Mouse (Mus musculus): ENCODE data around the gene Tmem260.

GRCm38 (mm10) chr14:48513824-48514493, 68.0 kb downstream of the Tmem260 start:
- no peak for TF ChIP-seq POLR2A (IDR thresholded peaks at IDR 0.05; ENCODE audit: low read depth, low read length)
- no peak for TF ChIP-seq CTCF (IDR thresholded peaks at IDR 0.05; ENCODE audit: borderline replicate concordance, insufficient read depth, low read length)

All from embryonic fibroblast, embryonic 13.5 days (primary cell).